Mouse (Mus musculus): ENCODE results near the gene Tsku. TPM values are rescaled to one million over a fixed set of nuclear protein-coding genes. Genes with fewer than 3 reads are reported as not detected.

Gene Tsku
- polyA plus RNA-seq, 1 experiment from 2014 or later = 29.9 TPM

GRCm38 (mm10) chr7:98321083-98321482 is 40.0 kb downstream of the Tsku start, which contains the start of gene Acer3:
Acer3 (minus strand) TSS chr7:98321208.
- no peak for DNase-seq (ENCODE audit: low spot score)
- no peak within 1 kb of the TSS for H3K9ac ChIP-seq (ENCODE audit: low read length)
- peak; percentile 68 for ATAC-seq (ENCODE audit: low FRiP score, low TSS enrichment)
- TF ChIP-seq CTCF (IDR thresholded peaks at IDR 0.05; ENCODE audit: low read depth) (no peak), EP300 (optimal IDR thresholded peaks at IDR 0.05) (no peak)
- no peaks in the 10 kb centered on the region for H3K9me3 ChIP-seq (ENCODE audit: control insufficient read depth, low read length)
- 69% methylated on average over 2 of the region's 2 CpGs for WGBS
- H3K4me1 ChIP-seq (replicated peaks; ENCODE audit: control insufficient read depth, insufficient read depth) = no peaks in the 10 kb centered on the region
- H3K4me3 ChIP-seq (ENCODE audit: low read depth, low read length) = no peak within 1 kb of the TSS
- H3K4me2 ChIP-seq (replicated peaks; ENCODE audit: low read depth) = no peak within 1 kb of the TSS
- no peaks in the 10 kb centered on the region for H3K27me3 ChIP-seq (ENCODE audit: control insufficient read depth, insufficient read depth, low read length)
- no peak within 1 kb of the TSS for H3K27ac ChIP-seq (replicated peaks)
- no peaks in the 10 kb centered on the region for H3K36me3 ChIP-seq (ENCODE audit: control insufficient read depth, insufficient read depth, low read length)

GRCm38 (mm10) chr7:98320006-98320556 is 41.0 kb downstream of the Tsku start:
- H3K9me3 ChIP-seq (ENCODE audit: control insufficient read depth, low read length) = no peaks in the 10 kb centered on the region
- no peaks in the 10 kb centered on the region for H3K27me3 ChIP-seq (ENCODE audit: control insufficient read depth, insufficient read depth, low read length)
- no peak overlapping the region for H3K9ac ChIP-seq (ENCODE audit: low read length)
- TF ChIP-seq EP300 (optimal IDR thresholded peaks at IDR 0.05) (no peak), CTCF (IDR thresholded peaks at IDR 0.05; ENCODE audit: low read depth) (no peak)
- H3K36me3 ChIP-seq (ENCODE audit: control insufficient read depth, insufficient read depth, low read length) = no peaks in the 10 kb centered on the region
- H3K4me2 ChIP-seq (replicated peaks; ENCODE audit: low read depth) = no peak overlapping the region
- H3K4me1 ChIP-seq (replicated peaks; ENCODE audit: control insufficient read depth, insufficient read depth) = no peaks in the 10 kb centered on the region
- no peak overlapping the region for H3K4me3 ChIP-seq (ENCODE audit: low read depth, low read length)
- H3K27ac ChIP-seq (replicated peaks) = no peak overlapping the region
- whole genome bisulfite sequencing = 84% methylated on average over 7 of the region's 7 CpGs
- DNase-seq (ENCODE audit: low spot score) = no peak
- no peak for ATAC-seq (ENCODE audit: low FRiP score, low TSS enrichment)

- Histone ChIP-seq H3K27ac (replicated peaks) (no peak overlapping the region), H3K4me3 (ENCODE audit: low read depth, low read length) (no peak overlapping the region), H3K4me2 (replicated peaks; ENCODE audit: low read depth) (no peak overlapping the region), H3K4me1 (replicated peaks; ENCODE audit: control insufficient read depth, insufficient read depth) (no peaks in the 10 kb centered on the region), H3K36me3 (ENCODE audit: control insufficient read depth, insufficient read depth, low read length) (no peaks in the 10 kb centered on the region), H3K9ac (ENCODE audit: low read length) (no peak overlapping the region), H3K9me3 (ENCODE audit: control insufficient read depth, low read length) (no peaks in the 10 kb centered on the region), H3K27me3 (ENCODE audit: control insufficient read depth, insufficient read depth, low read length) (no peaks in the 10 kb centered on the region)
- TF ChIP-seq CTCF (IDR thresholded peaks at IDR 0.05; ENCODE audit: low read depth) (no peak), EP300 (optimal IDR thresholded peaks at IDR 0.05) (no peak)
- 60% methylated on average over 2 of the region's 2 CpGs for WGBS
- DNase-seq (ENCODE audit: low spot score) (no peak), ATAC-seq (ENCODE audit: low FRiP score, low TSS enrichment) (no peak)
Measured at GRCm38 (mm10) chr7:98316568-98316967, 44.6 kb downstream of the Tsku start.

- H3K4me1 ChIP-seq (replicated peaks; ENCODE audit: control insufficient read depth, insufficient read depth) = no peaks in the 10 kb centered on the region
- no peaks in the 10 kb centered on the region for H3K36me3 ChIP-seq (ENCODE audit: control insufficient read depth, insufficient read depth, low read length)
- H3K9me3 ChIP-seq (ENCODE audit: control insufficient read depth, low read length) = no peaks in the 10 kb centered on the region
- 72% methylated on average over 2 of the region's 2 CpGs for WGBS
- DNase-seq (ENCODE audit: low spot score) = no peak
- no peak overlapping the region for H3K9ac ChIP-seq (ENCODE audit: low read length)
- no peaks in the 10 kb centered on the region for H3K27me3 ChIP-seq (ENCODE audit: control insufficient read depth, insufficient read depth, low read length)
- H3K27ac ChIP-seq (replicated peaks) = no peak overlapping the region
- ATAC-seq (ENCODE audit: low FRiP score, low TSS enrichment) = no peak
- TF ChIP-seq CTCF (IDR thresholded peaks at IDR 0.05; ENCODE audit: low read depth) (peak; percentile 59), EP300 (optimal IDR thresholded peaks at IDR 0.05) (no peak)
- H3K4me3 ChIP-seq (ENCODE audit: low read depth, low read length) = no peak overlapping the region
- no peak overlapping the region for H3K4me2 ChIP-seq (replicated peaks; ENCODE audit: low read depth)
Measured at GRCm38 (mm10) chr7:98315087-98315486, 46.0 kb downstream of the Tsku start.

GRCm38 (mm10) chr7:98312185-98312920 is 48.8 kb downstream of the Tsku start:
- no peaks in the 10 kb centered on the region for H3K27me3 ChIP-seq (ENCODE audit: control insufficient read depth, insufficient read depth, low read length)
- no peak for DNase-seq (ENCODE audit: low spot score)
- ATAC-seq (ENCODE audit: low FRiP score, low TSS enrichment) = no peak
- no peak overlapping the region for H3K9ac ChIP-seq (ENCODE audit: low read length)
- H3K9me3 ChIP-seq (ENCODE audit: control insufficient read depth, low read length) = no peaks in the 10 kb centered on the region
- H3K4me2 ChIP-seq (replicated peaks; ENCODE audit: low read depth) = no peak overlapping the region
- H3K4me3 ChIP-seq (ENCODE audit: low read depth, low read length) = no peak overlapping the region
- H3K36me3 ChIP-seq (ENCODE audit: control insufficient read depth, insufficient read depth, low read length) = no peaks in the 10 kb centered on the region
- no peaks in the 10 kb centered on the region for H3K4me1 ChIP-seq (replicated peaks; ENCODE audit: control insufficient read depth, insufficient read depth)
- TF ChIP-seq EP300 (optimal IDR thresholded peaks at IDR 0.05) = no peak
- TF ChIP-seq CTCF (IDR thresholded peaks at IDR 0.05; ENCODE audit: low read depth) = no peak
- WGBS = 47% methylated on average over 4 of the region's 4 CpGs
- no peak overlapping the region for H3K27ac ChIP-seq (replicated peaks)

- no peak for ATAC-seq (ENCODE audit: low FRiP score, low TSS enrichment)
- no peak for TF ChIP-seq CTCF (IDR thresholded peaks at IDR 0.05; ENCODE audit: low read depth)
- no peak for TF ChIP-seq EP300 (optimal IDR thresholded peaks at IDR 0.05)
- WGBS = 64% methylated on average over 6 of the region's 6 CpGs
Measured at GRCm38 (mm10) chr7:98310266-98310665, 50.9 kb downstream of the Tsku start.

More at GRCm38 (mm10) chr7:98310266-98310665, 50.9 kb downstream of the Tsku start:
- Histone ChIP-seq H3K27me3 (ENCODE audit: control insufficient read depth, insufficient read depth, low read length) (no peaks in the 10 kb centered on the region), H3K9ac (ENCODE audit: low read length) (no peak overlapping the region), H3K4me3 (ENCODE audit: low read depth, low read length) (no peak overlapping the region), H3K36me3 (ENCODE audit: control insufficient read depth, insufficient read depth, low read length) (no peaks in the 10 kb centered on the region), H3K27ac (replicated peaks) (no peak overlapping the region), H3K4me1 (replicated peaks; ENCODE audit: control insufficient read depth, insufficient read depth) (no peaks in the 10 kb centered on the region), H3K4me2 (replicated peaks; ENCODE audit: low read depth) (no peak overlapping the region), H3K9me3 (ENCODE audit: control insufficient read depth, low read length) (no peaks in the 10 kb centered on the region)
- no peak for DNase-seq (ENCODE audit: low spot score)
